Mouse (Mus musculus) midbrain, postnatal 0 days (tissue): Measurements from ENCODE around the gene Sik1. TPM values are rescaled to one million over a fixed set of nuclear protein-coding genes. Genes with fewer than 3 reads are reported as not detected.

Experiments used
- ATAC-seq: fragments of 200-750 bp; cut with Nextera tagmentation; 2 replicates; pipeline ENCODE4 v1.8.0; 2017; ENCODE audit warnings: moderate number of reproducible peaks, mild to moderate bottlenecking, moderate TSS enrichment, moderate library complexity; ENCODE audit not compliant: low FRiP score
- DNase-seq: peaks from one replicate; pipeline ENCODE4 v3.0.0-alpha.2; 2015; ENCODE audit warnings: low spot score
- H3K27ac ChIP-seq: fragments of 300-500 bp; sonication (generic); 2 replicates; pipeline ENCODE4 v1.5.1; 2014; ENCODE audit warnings: low read depth, mild to moderate bottlenecking, low read length, mixed read lengths
- H3K27me3 ChIP-seq: fragments of 300-500 bp; sonication (generic); 2 replicates; pipeline ENCODE4 v1.6.1; 2014; ENCODE audit warnings: low read length, control low read depth, mixed read lengths; ENCODE audit not compliant: insufficient read depth
- H3K36me3 ChIP-seq: fragments of 300-500 bp; sonication (generic); 2 replicates; pipeline ENCODE4 v1.6.1; 2014; ENCODE audit warnings: low read length, control low read depth, mixed read lengths; ENCODE audit not compliant: insufficient read depth
- H3K4me1 ChIP-seq: fragments of 300-500 bp; sonication (generic); 2 replicates; pipeline ENCODE4 v1.6.1; 2014; ENCODE audit warnings: mild to moderate bottlenecking, control low read depth, antibody characterized with exemption, low read length, mixed read lengths; ENCODE audit not compliant: insufficient read depth
- H3K4me2 ChIP-seq: fragments of 300-500 bp; sonication (generic); 2 replicates; pipeline ENCODE4 v1.6.1; 2014; ENCODE audit warnings: low read depth, mild to moderate bottlenecking, low read length, mixed read lengths; ENCODE audit not compliant: poor library complexity, severe bottlenecking
- H3K4me3 ChIP-seq: fragments of 300-500 bp; sonication (generic); 2 replicates; pipeline ENCODE4 v1.5.1; 2014; ENCODE audit warnings: low read depth, mild to moderate bottlenecking, low read length, moderate library complexity
- H3K9ac ChIP-seq: fragments of 300-500 bp; sonication (generic); replicated peaks from 2 replicates; pipeline ENCODE4 v1.6.1; 2014; ENCODE audit warnings: mild to moderate bottlenecking, low read length, moderate library complexity, mixed read lengths; ENCODE audit not compliant: poor library complexity, severe bottlenecking
- H3K9me3 ChIP-seq: fragments of 300-500 bp; sonication (generic); 2 replicates; pipeline ENCODE4 v1.6.1; 2016; ENCODE audit warnings: low read length, control low read depth
- CTCF ChIP-seq: IDR thresholded peaks from 2 replicates; pipeline ENCODE4 v1.5.1; 2016; ENCODE audit warnings: antibody characterized with exemption, mild to moderate bottlenecking
- WGBS: fragments of 180-500 bp; shearing (Covaris S2); extraction: QIAGEN DNeasy Blood & Tissue Kit; methylation state at CpG from one replicate; pipeline ENCODE4 v1.1.7; 2014; 5-methylcytosine and 5-hydroxymethylcytosine counted together
- polyA plus RNA-seq: library from polyadenylated mRNA; unstranded; fragments of >200 nt; fragmentation: Nextera tagmentation; extraction: Ambion mirVana; gene quantifications from 2 replicates; pipeline ENCODE4 v1.2.1, GENCODE M21; 2015
- total RNA-seq: library from RNA; depleted of rRNA; stranded (reverse); fragments of >200 nt; gene quantifications from 2 replicates; pipeline ENCODE4 v1.2.3, GENCODE M21; 2014

Sik1 gene
- total and polyA plus RNA-seq, 2 experiments from 2014 or later: 22.3 to 54.2 TPM

- Histone ChIP-seq H3K36me3 (no peaks in the 10 kb centered on the region), H3K4me3 (no peak overlapping the region), H3K9ac (no peak overlapping the region), H3K4me2 (no peak overlapping the region), H3K4me1 (0 out of 2 replicates have a peak, but pooled peaks cover 3% of the 10 kb centered on the region), H3K9me3 (no peaks in the 10 kb centered on the region), H3K27ac (peak overlapping the region; percentile 32; the same call in 1 of the 2 replicates), H3K27me3 (no peaks in the 10 kb centered on the region)
- no peak for TF ChIP-seq CTCF
- no peak for ATAC-seq
- peak; percentile 81 for DNase-seq
- WGBS: 42% methylated on average over 5 of the region's 5 CpGs
Measured at GRCm38 (mm10) chr17:31827206-31827605, 28.4 kb downstream of the Sik1 start.

DNA sequence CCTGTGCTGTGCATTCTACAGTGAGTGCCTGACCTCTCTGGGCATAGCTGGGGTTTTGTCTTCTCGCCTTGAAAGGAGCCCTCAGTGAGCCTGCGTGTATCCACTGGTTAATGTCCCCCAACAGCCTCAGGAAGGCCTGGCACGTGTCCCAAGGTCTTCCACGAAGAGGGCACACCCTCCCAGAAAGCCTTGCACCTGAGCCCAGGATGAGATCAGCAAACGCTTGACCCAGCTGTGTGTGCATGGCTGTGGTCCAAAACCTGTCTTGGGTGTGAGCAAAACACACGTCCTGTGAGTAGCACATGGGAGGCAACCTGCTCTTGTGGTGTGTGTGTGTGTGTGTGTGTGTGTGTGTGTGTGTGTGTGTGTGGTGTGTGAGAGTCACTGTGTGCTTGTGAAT lies 28.9 kb downstream of the Sik1 start:
- no peak overlapping the region for H3K4me2 ChIP-seq
- DNase-seq (peak; percentile 37), ATAC-seq (no peak)
- no peaks in the 10 kb centered on the region for H3K9me3 ChIP-seq
- no peaks in the 10 kb centered on the region for H3K36me3 ChIP-seq
- no peaks in the 10 kb centered on the region for H3K27me3 ChIP-seq
- no peak overlapping the region for H3K4me3 ChIP-seq
- no peak overlapping the region for H3K9ac ChIP-seq
- 0 out of 2 replicates have a peak, but pooled peaks cover 3% of the 10 kb centered on the region for H3K4me1 ChIP-seq
- no peak for TF ChIP-seq CTCF
- 64% methylated on average over 6 of the region's 6 CpGs for WGBS
- H3K27ac ChIP-seq: no peak overlapping the region

GRCm38 (mm10) chr17:31825678-31826077 lies 29.9 kb downstream of the Sik1 start:
- no peak for ATAC-seq
- WGBS: 89% methylated on average over 9 of the region's 9 CpGs
- no peak for DNase-seq
- no peak overlapping the region for H3K27ac ChIP-seq
- no peak overlapping the region for H3K4me3 ChIP-seq
- H3K36me3 ChIP-seq: no peaks in the 10 kb centered on the region
- H3K4me1 ChIP-seq: 0 out of 2 replicates have a peak, but pooled peaks cover 3% of the 10 kb centered on the region
- no peak for TF ChIP-seq CTCF
- no peaks in the 10 kb centered on the region for H3K27me3 ChIP-seq
- H3K9me3 ChIP-seq: no peaks in the 10 kb centered on the region
- H3K9ac ChIP-seq: no peak overlapping the region
- H3K4me2 ChIP-seq: no peak overlapping the region

DNA sequence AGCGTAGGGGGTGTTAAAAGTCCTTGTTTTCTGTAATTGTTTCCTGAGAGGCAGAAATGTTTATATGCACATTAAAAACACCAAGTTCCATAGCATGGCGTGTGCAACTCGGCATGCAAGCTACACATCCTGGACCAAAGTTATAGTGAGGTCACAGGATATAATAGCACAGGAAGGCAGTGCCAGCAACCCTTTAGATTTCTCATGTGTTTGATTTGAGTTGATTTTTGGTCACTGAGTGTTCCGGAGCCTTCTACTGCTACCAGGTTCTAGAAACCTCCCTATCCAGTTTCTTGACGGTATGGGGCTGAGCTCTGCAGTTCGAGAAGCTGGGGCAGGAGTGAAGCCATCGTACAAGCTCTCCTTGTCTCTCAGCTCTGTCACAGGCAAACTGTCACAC lies 30.8 kb downstream of the Sik1 start:
- ATAC-seq (no peak), DNase-seq (no peak)
- Histone ChIP-seq H3K4me1 (0 out of 2 replicates have a peak, but pooled peaks cover 3% of the 10 kb centered on the region), H3K4me2 (no peak overlapping the region), H3K9me3 (no peaks in the 10 kb centered on the region), H3K27me3 (no peaks in the 10 kb centered on the region), H3K4me3 (no peak overlapping the region), H3K36me3 (no peaks in the 10 kb centered on the region), H3K9ac (no peak overlapping the region), H3K27ac (no peak overlapping the region)
- no peak for TF ChIP-seq CTCF
- 88% methylated on average over 7 of the region's 7 CpGs for WGBS

DNA sequence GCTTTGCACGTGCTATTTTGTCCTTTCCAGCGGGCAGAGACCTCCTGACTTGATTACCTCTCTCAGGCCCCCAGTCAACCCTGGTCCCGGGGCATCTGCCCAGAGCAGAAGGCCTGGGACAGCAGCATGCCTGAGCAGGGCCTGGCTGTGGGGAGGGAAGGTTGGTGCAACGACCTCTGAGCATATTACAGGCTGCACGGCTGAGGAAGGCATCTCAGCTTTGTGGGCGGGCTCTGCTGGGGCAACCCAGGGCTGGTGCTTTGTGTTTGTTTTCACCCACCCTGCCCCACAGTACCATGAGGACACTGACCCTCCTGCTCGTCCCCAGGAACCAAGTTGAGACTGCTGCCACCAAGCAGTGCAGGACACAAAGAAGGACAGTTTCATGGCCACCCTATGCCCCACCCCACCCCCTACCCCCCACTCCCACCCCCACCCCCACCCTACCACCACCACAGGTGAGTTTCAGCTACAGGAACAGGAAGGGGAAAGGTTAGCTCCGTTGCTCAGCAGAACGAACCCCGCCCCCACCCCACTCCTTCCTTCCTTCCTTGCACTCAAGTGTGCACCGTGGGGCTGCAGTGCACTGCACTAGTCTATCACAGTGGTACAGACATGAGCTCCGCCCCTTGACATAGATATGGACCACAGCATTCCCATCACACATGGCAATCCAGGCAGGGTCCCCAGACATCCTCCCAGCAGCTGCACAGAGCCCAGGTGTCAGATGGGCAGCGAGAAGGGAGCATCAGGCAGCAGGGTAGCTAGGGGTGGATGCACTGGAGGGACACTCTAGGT lies 34.3 kb downstream of the Sik1 start:
- Histone ChIP-seq H3K27ac (no peak overlapping the region), H3K27me3 (no peaks in the 10 kb centered on the region), H3K4me1 (peaks cover 14% of the 10 kb centered on the region), H3K36me3 (no peaks in the 10 kb centered on the region), H3K4me3 (no peak overlapping the region), H3K9me3 (no peaks in the 10 kb centered on the region), H3K9ac (no peak overlapping the region), H3K4me2 (no peak overlapping the region)
- no peak for TF ChIP-seq CTCF
- 49% methylated on average over 13 of the region's 13 CpGs for WGBS
- ATAC-seq: no peak
- DNase-seq: no peak

GRCm38 (mm10) chr17:31820099-31820846 lies 35.3 kb downstream of the Sik1 start:
- TF ChIP-seq CTCF: no peak
- Histone ChIP-seq H3K4me1 (peaks cover 14% of the 10 kb centered on the region), H3K4me2 (no peak overlapping the region), H3K4me3 (no peak overlapping the region), H3K27me3 (no peaks in the 10 kb centered on the region), H3K9me3 (no peaks in the 10 kb centered on the region), H3K27ac (no peak overlapping the region), H3K9ac (no peak overlapping the region), H3K36me3 (no peaks in the 10 kb centered on the region)
- DNase-seq (no peak), ATAC-seq (no peak)
- WGBS: 43% methylated on average over 4 of the region's 4 CpGs
